Mouse (Mus musculus) Patski (cell line): ENCODE measurements at regions not wholly inside any gene's neighbourhood (a gene's known extent, or its start where the extent isn't known, plus 50 kb on each side); places are given as distances from the start of the nearest gene placed in this dataset.

Source experiments
- ATAC-seq: fragments of 100-300 bp; one replicate; pipeline ENCODE4 v1.8.0; 2021
- CTCF ChIA-PET: fragments of 350-600 bp; sonication (Branson Sonifier 250); formaldehyde crosslinking; loops from one replicate; lab custom pipeline; 2022; ENCODE audit warnings: inconsistent platforms; lab: Charles Lee
- POLR2A ChIA-PET: fragments of 350-600 bp; sonication (Branson Sonifier 250); formaldehyde crosslinking; loops from one replicate; lab custom pipeline; 2022; ENCODE audit warnings: antibody characterized with exemption, inconsistent platforms; lab: Charles Lee
- DNase-seq: peaks from one replicate; pipeline ENCODE4 v3.0.0-alpha.2; 2011; ENCODE audit warnings: low read depth, low spot score
- H3K27me3 ChIP-seq: fragments of 371-371 bp; one replicate; pipeline ENCODE4 v1.5.1; 2021
- CTCF ChIP-seq: fragments of 100-300 bp; IDR thresholded peaks from one replicate; pipeline ENCODE4 v1.5.1; 2021
- in situ Hi-C: fragments of 300-500 bp; cut with MboI; formaldehyde crosslinking; loops from 3 replicates; pipeline ENCODE4 v1.11.1; 2018; ENCODE audit warnings: low pct_unique_long_range_greater_than_20kb, mixed read lengths

- ATAC-seq (no peak), DNase-seq (no peak)
- in situ Hi-C loops = no loop called here
- CTCF ChIA-PET = no interaction called here
- H3K27me3 ChIP-seq = no peaks in the 10 kb centered on the region
- no peak for TF ChIP-seq CTCF
- POLR2A ChIA-PET = no interaction called here
Observed at GRCm38 (mm10) chr2:83224018-83224417, 280.6 kb downstream of the Fsip2 start.

DNA sequence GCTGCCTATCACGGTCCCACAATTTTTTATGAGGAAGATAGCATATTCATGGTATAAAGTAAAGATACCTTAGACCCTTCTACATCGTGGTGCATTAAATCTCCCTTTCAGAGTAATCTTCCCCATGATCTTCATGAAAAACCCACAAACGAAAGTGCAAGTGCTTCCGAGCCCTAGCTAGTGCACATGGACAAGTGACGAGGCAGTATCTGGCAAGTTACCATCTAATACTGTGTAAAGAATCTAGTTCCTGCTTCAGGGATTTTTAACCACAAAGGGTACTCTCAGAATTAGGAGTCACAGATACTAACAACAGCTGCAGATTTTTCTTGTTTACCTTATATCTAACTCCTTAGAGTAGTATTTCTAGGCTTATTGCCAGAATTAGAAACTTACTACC is 282.8 kb downstream of the Fsip2 start:
- ChIA-PET CTCF (no interaction called here), POLR2A (no interaction called here)
- no peak for TF ChIP-seq CTCF
- no peak for ATAC-seq
- in situ Hi-C loops = no loop called here
- H3K27me3 ChIP-seq = no peaks in the 10 kb centered on the region
- no peak for DNase-seq

DNA sequence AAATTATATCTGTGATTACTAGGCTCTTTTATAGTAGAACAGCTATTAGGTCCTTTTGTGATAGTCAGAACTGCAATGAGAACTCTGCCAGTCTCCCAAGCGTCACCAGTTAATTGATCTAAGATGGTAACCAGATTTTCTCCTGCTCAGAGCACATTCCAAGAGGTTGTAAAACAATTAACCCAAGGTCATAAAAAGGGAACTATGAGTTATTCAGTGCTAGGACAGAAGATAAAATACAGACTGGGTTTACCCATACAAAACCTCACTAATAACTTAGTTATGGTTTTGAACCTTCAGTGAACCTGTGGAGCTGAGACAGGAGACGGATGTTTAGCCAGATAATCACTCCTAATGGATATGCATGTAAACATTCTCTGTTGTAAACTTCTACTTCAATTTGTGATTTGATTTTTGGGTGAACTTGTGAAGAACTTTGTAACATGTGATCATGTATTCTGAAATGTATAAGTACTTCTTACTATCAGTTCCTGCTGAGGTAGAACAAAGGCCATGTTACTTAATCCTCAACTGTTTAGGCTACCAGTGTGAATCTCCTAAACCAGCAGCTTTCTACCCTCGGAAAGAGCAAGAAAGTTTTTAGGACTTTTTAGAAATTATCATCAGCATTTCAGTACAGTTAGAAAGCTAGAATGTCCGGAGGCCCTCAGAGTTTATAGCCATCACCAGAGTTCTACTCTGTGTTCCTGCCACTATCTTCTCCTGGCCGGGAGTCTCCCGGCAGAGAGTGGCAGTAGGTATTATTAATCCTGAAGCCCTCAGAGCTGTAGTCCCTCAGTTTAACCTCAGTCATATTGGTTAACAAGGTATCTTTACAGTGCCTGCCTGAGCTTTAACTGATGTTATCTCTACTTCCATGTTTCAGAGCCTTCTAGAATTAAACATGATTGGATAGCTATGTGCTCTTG is 308.0 kb downstream of the Fsip2 start:
- ChIA-PET CTCF (interaction anchor here (1.3 kb wide), 1 partner anchor 17 kb away, joined by 3 read pairs; no protein-coding TSS in a partner anchor), POLR2A (no interaction called here)
- in situ Hi-C loops = no loop called here
- ATAC-seq (no peak), DNase-seq (no peak)
- H3K27me3 ChIP-seq = peaks cover 3% of the 10 kb centered on the region
- TF ChIP-seq CTCF = no peak

DNA sequence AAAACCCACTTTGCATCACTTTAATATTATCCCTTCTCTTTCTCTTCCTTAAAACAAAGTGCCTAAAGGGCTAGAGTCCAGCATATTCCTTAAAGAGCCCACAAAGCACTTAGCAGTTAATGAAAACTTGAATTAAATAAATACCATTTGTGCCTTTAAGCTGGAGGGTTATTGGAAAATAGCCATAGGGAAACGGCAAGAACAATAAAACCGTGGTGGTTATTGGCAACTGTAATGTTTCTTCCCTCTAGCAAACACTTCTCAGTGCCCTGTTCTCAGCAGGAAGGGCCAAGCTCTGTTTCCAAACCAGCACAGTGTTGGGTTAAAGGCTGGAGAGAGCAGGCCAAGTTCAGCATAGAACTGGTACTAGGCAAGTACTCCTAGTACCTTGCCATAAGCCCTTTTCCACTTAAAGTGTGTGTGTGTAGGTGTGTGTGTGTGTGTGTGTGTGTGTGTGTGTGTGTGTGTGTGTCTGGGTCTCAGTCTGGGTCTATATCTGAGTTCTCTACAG is 313.4 kb downstream of the Fsip2 start:
- ChIA-PET CTCF (no interaction called here), POLR2A (no interaction called here)
- no peaks in the 10 kb centered on the region for H3K27me3 ChIP-seq
- no peak for DNase-seq
- in situ Hi-C loops = no loop called here
- TF ChIP-seq CTCF = no peak
- ATAC-seq = no peak

GRCm38 (mm10) chr2:83258613-83259012 is 315.2 kb downstream of the Fsip2 start:
- DNase-seq (no peak), ATAC-seq (no peak)
- in situ Hi-C loops = no loop called here
- TF ChIP-seq CTCF = no peak
- POLR2A ChIA-PET = no interaction called here
- no peaks in the 10 kb centered on the region for H3K27me3 ChIP-seq
- CTCF ChIA-PET = interaction anchor here (0.9 kb wide), 1 partner anchor 26 kb away, joined by 3 read pairs; no protein-coding TSS in a partner anchor

DNA sequence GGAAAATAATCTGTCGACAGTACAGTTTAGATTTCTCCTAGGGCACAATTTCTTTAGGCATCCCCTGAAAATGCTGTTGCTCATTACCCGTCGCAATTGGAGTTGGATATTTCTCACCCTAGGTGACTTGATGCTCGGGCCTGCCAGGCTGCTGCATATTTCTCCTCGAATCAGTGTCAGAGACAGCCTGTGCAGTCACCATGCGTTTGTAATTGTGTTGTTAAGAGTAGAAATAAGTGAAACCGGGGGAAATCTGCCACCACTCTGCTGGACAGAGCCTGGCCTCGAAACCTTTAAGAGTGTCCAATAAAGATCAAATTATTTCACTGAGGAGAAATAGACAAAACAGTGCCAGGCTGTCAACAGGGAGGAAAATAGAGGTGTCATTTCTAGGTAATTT is 340.7 kb upstream of the Zc3h15 start:
- no peak for TF ChIP-seq CTCF
- no peak for DNase-seq
- in situ Hi-C loops = no loop called here
- peaks cover 3% of the 10 kb centered on the region for H3K27me3 ChIP-seq
- CTCF ChIA-PET = no interaction called here
- POLR2A ChIA-PET = no interaction called here
- ATAC-seq = no peak

DNA sequence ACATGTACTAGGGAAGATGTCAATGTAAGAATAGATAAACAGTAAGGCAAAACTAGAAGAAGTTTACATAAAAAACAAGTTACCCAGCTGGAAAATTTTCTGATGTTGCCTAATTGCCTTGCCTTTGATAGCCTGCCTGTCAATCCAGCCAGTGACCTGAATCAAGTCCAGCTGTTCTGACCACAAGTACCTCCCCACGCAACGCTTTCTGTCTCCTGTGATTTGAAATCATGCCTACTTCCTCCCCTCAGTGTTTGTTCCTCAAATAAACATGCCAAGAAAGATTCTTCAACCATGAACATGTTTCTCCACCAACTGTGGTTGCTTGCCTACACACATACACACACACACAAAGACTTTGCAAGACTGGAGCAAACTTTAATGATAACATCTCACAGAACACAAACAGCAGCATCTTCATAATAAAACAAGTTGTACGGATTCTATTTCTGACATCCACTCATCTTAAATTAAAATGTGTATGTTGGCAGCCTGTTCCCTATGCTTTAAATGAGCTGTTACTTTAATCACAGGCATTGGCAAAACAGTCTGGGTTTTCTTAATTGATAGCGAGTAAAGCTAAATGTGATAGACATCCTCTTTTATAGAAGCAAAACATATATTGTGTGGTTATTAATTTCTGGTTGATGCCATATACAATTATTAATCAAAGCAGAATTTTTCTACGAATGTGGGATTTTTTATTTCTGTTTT is 312.0 kb upstream of the Zc3h15 start:
- ChIA-PET CTCF (no interaction called here), POLR2A (no interaction called here)
- in situ Hi-C loops = loop anchor here (25.0 kb wide), 1 partner anchor 1270 kb away; the partner anchor contains the start of gene Zfp804a
- DNase-seq (no peak), ATAC-seq (no peak)
- H3K27me3 ChIP-seq = peaks cover 37% of the 10 kb centered on the region
- TF ChIP-seq CTCF = no peak

DNA sequence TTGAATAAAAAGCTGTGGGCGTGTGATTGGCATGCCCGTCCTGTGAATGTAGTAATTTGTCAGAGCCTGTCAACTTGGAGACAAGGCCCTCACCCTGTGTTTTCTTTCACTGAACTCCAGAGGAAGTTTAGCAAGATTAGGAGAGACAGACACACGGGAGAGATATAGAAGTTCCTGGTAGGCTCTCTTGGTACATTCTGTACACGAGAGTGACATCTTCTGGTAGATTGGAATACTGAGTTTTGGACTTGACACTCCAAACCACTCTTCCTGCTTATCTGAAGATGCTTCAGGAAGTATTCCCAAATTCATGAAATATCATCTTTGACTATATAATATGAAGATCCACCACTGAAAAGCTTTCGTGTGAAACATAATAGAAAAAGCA is 311.5 kb upstream of the Zc3h15 start:
- ATAC-seq = no peak
- H3K27me3 ChIP-seq = peaks cover 37% of the 10 kb centered on the region
- in situ Hi-C loops = loop anchor here (25.0 kb wide), 1 partner anchor 1270 kb away; the partner anchor contains the start of gene Zfp804a
- DNase-seq = no peak
- ChIA-PET CTCF (no interaction called here), POLR2A (no interaction called here)
- peak; percentile 44 for TF ChIP-seq CTCF

DNA sequence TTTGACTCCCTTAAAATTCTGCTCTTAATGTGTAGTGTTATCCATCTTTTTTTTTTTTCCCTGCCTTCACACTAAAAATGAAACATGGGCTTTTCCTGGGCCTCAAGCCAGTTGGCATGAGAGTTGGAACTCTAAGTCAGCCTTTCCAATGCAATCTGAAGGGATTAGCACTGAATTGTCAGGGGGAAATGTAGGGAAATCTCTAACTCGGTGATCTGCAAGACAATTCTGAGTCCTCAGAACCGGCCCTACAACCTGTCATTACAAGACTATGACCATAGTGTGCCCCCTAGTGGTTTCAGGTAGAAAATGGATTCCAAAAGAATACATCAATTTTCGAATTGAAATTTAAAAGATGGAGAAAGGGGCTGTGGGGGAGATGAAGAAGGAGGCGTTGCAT is 306.9 kb upstream of the Zc3h15 start:
- TF ChIP-seq CTCF = peak; percentile 52
- peaks cover 15% of the 10 kb centered on the region for H3K27me3 ChIP-seq
- DNase-seq (no peak), ATAC-seq (no peak)
- CTCF ChIA-PET = no interaction called here
- POLR2A ChIA-PET = interaction anchor here (0.6 to 0.7 kb wide), 2 partner anchors 1418 to 1618 kb away, joined by 3 to 5 read pairs; no protein-coding TSS in a partner anchor
- in situ Hi-C loops = loop anchor here (25.0 kb wide), 1 partner anchor 1275 kb away; the partner anchor contains the start of gene Zfp804a

DNA sequence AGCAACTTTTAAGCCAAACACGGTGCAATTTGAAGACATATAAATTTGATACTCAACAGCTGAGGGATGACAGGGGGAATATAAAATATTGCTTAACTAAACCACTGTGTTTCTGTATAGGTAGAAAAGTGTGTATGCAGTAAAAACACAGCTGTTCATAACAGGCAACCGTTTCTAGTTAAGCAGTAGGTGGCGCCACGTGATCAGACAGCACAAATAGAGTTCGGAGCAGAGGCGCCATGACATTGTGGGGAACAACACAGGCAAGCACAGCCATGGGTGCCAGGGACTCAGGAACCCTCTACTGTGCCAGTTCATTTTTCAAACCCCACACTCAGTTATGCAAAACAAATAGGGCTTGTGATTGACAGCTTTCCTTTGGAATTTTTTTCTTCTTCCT is 304.1 kb upstream of the Zc3h15 start:
- peaks cover 5% of the 10 kb centered on the region for H3K27me3 ChIP-seq
- ChIA-PET CTCF (no interaction called here), POLR2A (no interaction called here)
- DNase-seq (no peak), ATAC-seq (no peak)
- TF ChIP-seq CTCF = peak; percentile 17
- in situ Hi-C loops = loop anchor here (25.0 kb wide), 1 partner anchor 1278 kb away; the partner anchor contains the start of gene Zfp804a
